Mouse (Mus musculus) frontal cortex, adult (tissue): ENCODE measurements around the gene Galr2.
A peak's percentile ranks its signal among the peaks of the same experiment; 100 is the strongest.
"Not testable (repeated sequence)": the region's sequence is repeated elsewhere in the genome, so short reads cannot be mapped to it uniquely, and the experiment has no call there.

ENCODE experiments used
- ATAC-seq: cut with Nextera tagmentation; 2 replicates; pipeline ENCODE4 v1.9.2; 2017; ENCODE audit warnings: mild to moderate bottlenecking, moderate library complexity, mixed read lengths; ENCODE audit not compliant: low TSS enrichment

Galr2 gene

DNA sequence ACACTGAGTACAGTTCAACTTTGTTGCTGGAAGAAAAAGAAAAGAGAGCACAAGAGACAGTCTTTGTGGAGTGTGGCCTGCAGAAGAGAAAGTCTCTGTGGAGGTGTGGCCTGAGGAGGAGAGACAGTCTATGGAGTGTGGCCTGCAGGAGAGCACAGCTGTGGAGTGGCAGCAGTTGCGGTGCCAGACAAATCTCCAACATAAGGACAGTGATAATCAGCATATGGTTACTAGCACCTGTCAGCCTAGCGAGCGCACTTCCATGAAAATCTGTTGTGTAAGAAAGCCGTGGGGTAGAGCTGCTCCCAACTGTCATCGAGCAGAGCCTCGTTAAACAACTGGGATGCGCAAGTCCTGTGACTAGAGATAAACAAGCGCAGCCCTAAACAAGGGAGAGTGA, 11.2 kb upstream of the Galr2 start:
- no peak for ATAC-seq

- ATAC-seq, result no peak
Measured at GRCm38 (mm10) chr11:116272589-116273468, 7.9 kb upstream of the Galr2 start.

DNA sequence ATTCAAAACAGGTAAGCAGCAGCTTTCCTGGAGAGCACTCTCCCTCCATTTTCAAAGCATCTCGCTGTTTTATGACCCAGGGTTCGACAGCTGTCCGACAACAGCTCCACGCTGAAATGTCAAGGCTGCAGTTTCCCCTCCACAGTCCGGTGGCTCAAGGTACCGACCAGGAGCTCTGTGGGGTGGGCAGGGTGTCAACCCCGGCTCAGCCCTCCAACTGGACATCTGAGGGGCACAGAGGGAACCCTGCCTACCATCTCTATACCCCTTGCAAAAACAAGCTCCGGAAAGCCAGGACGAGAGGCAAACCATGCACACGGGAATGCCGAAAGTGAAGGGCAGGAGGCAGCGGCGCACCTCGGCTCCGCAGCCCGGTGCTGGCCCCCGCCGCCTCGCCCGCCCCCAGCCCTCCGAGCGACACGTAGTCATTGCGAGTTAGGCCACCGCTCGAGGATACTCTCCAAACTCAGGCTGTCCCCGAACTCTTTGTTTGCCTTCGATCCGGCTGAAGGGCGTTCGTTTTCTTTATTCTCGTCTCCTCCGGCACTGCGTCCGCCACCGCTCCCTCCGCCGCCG, 7.2 kb upstream of the Galr2 start:
- peak; percentile 58; the same call in 1 of the 2 replicates for ATAC-seq

DNA sequence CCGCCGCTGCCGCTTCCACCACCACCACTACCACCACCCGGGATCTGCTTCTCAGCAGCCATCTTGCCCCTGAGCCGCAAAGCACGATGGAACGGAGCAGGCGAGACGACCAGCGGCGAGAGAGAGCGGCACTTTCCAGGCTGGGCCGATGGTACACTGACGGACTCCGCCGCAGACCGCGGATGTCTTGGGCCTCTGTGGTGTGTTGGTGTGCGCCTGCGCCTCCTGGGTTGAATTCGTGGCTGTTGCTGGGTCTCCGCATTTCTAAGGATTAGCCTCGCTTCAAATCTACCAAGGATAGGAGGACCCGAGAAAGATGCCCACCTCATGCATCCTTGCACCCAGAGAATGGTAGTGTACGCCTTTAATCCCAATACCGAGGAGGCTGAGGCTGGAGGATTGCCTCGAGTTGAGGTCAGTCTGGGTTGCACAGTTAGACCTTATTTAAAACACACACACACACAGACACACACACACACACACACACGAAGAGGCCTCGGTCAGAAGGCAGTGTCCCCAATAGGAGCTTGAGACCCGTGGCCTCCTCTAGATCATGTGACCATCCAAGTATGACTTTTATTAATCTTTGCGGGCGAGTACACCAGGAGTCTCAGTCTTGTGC, 6.6 kb upstream of the Galr2 start, which contains the start of gene Srp68:
Srp68 (minus strand) TSS at position 173 of the 622 bp plus-strand sequence.
- ATAC-seq, result peak; percentile 100

DNA sequence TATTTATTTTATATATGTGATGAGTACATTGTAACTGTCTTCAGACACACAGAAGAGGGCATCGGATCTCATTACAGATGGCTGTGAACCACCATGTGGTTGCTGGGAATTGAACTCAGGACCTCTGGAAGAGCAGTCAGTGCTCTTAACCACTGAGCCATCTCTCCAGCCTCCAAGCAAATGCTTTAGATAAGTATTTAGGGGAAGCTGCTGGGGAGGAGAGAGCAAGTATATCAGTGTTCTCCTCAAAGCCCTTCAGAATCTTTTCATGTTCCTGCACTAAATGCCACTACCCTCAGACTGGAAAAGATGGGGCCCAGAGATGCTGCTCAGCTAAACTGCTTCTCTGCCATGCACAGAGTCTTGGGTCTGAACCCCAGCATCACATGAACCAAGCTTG, 3.6 kb upstream of the Galr2 start:
- not testable (repeated sequence) for ATAC-seq

DNA sequence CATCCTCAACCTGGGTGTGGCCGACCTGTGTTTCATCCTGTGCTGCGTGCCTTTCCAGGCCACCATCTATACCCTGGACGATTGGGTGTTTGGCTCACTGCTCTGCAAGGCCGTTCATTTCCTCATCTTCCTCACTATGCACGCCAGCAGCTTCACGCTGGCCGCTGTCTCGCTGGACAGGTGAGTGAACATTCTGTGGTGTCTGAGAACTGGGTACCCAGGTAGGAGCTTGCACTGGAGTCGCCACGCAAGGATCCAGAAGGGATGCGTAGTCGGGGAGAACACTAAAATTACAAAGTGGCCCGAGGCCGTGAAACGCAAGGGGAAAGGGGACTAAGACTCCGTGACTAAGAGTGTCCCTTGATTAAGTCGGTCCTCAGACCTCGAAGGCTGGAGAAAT, 932 bp downstream of the Galr2 start:
- ATAC-seq, result no peak

- no peak for ATAC-seq
Measured at GRCm38 (mm10) chr11:116282089-116282488, 1.4 kb downstream of the Galr2 start.

GRCm38 (mm10) chr11:116282912-116283521, 2.3 kb downstream of the Galr2 start:
- ATAC-seq, result no peak

- ATAC-seq, result no peak
Measured at GRCm38 (mm10) chr11:116283982-116284381, 3.2 kb downstream of the Galr2 start.

DNA sequence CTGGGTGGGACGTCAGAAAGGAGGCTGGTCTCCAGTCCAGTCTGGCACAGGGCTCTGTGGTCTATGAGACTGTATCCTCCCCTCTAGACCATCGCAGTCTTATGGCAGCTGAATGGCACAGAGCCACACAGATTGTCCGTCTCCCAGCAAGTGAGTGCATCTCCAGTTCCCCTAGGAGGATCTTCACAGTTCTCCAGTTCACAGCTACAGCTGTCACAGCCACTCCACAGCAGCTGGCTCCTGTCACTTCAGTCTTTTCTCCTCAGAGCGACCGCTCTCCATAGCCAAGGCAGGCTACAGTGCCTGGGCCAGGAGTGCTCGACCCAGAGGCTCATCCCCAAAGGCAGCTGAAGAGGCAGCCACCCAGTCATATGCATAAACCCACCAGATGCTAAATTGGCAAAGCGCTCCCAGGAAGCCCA, 5.0 kb downstream of the Galr2 start:
- no peak for ATAC-seq

GRCm38 (mm10) chr11:116287351-116287750, 6.6 kb downstream of the Galr2 start:
- ATAC-seq, result no peak

DNA sequence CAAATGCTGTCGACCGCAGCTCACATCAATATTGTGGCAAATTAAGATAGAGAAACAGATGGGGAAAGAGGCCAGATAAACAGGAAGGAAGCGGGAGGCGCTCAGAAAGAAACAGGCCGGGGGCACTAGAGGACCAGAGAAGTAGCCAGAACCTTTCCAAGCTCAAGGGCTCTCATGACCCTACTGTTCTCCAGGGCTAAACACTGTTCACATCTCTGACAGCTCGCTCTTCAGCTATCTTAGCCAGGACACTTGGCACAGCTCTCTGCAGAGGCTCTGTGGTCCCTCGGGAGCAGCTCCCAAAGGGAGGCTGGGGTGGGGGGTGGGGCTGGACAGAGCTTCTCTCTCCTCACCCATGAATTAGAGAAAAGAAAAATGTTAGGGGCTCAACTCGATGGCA, 9.8 kb downstream of the Galr2 start:
- ATAC-seq, result no peak

DNA sequence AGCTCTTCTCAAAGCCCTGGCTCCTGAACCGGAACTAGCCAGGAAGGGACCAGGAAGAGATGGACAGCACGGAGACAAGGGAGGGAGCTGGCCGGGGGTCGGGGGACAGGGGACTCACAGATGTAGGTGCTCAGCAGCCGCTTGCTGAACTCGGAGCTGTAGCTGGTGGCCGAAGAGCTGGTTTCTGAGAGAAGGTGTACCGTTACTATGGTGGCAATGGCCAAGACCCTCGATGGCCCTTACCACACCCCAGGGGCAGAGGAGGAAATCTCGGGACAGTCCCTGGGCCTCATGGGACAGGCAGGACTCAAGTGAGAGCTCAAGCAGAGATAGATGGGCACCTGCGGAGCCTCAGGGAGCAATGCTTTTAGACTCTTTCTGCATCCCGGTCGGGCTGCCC, 11.7 kb downstream of the Galr2 start:
- ATAC-seq, result no peak

GRCm38 (mm10) chr11:116293538-116294137, 12.9 kb downstream of the Galr2 start:
- ATAC-seq, result no peak

- ATAC-seq, result peak; percentile 55; the same call in 1 of the 2 replicates
Measured at GRCm38 (mm10) chr11:116294319-116294718, 13.6 kb downstream of the Galr2 start.

DNA sequence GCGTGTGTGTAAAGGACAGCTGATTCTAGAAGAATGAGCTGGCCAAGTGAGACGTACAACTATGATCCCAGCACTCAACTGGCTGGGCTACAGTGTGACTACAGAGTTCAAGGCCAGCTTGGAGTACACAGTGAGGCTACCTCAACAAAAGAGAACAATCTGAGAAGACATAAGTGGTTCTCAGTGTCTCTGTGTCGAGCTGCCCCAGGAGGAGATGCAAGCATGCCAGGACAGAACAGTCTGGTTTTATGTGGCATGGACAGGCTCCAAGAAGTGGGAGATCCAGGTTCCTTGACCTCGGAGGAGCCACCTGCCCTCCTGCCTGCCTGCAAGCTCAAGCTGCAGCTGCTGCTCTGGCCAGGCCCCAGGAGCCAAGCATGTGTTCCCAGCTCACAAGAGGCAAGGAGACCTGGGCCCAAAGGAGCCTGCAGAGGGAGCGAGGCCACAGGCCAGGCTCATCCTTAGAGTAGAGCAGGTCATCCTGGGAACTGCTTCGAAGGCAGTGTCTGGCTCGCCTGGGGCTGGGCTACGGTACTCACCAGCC, 15.5 kb downstream of the Galr2 start:
- ATAC-seq, result no peak

GRCm38 (mm10) chr11:116297017-116297416, 16.3 kb downstream of the Galr2 start:
- ATAC-seq, result no peak

DNA sequence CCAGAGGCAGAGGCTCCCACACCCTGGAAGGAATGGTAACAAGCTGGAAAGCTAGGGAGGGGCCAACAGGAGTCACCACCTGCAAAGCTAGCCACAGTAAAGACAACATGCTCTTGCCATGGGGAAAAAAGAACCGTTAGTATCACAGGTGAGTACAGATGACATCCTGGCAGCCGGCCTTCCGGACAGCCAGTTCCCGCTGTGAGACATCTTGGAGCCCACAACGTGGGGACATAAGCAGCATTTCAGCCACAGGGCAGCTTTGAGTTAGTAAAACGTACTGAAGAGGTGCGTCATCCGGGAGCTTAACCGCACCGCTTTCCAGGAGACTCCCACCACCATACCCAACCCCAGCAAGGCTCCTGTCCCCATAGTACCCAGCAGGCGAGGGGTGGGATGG, 17.5 kb downstream of the Galr2 start:
- no peak for ATAC-seq

DNA sequence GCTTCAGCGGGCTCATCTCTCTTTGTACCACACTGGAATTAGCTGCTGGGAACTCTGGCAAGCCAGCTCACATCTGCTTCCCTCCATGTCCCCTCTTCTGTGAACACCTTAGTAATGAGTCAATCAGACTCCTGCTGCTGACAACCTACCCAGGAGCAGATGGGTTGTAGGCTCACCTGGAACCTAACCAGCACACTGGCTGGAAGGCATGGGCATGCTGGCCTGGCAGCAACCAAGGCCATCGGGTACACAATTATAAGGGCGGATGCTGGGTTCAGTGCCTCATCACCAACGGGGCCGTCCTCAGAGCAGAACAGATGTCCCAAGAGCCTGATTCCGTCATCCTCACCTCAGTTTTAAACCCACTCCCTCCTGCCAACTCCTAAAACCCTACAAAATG, 17.9 kb downstream of the Galr2 start:
- no peak for ATAC-seq

- no peak for ATAC-seq
Measured at GRCm38 (mm10) chr11:116305423-116305822, 24.7 kb downstream of the Galr2 start.

- ATAC-seq, result peak; percentile 90
Measured at GRCm38 (mm10) chr11:116306126-116306982, 25.6 kb downstream of the Galr2 start.
